Mouse (Mus musculus): Measurements from ENCODE around the gene Ascc2. TPM values are rescaled to one million over a fixed set of nuclear protein-coding genes. Genes with fewer than 3 reads are reported as not detected.

Gene Ascc2
- polyA plus RNA-seq, 2 experiments = 10.0 to 15.0 TPM

GRCm38 (mm10) chr11:4620017-4620485 is 17.5 kb upstream of the Ascc2 start, which contains the start of gene Gm11032:
Gm11032 (plus strand) TSS chr11:4620067.
- 67% methylated on average over 16 of the region's 16 CpGs for WGBS (ENCODE audit: insufficient replicate concordance)
- Histone ChIP-seq H3K4me1 (replicated peaks; ENCODE audit: control insufficient read depth in 2 of 2, insufficient read depth in 2 of 2, low read length in 1 of 2) (no peaks in the 10 kb centered on the region; a peak in 1 of 4 replicates), H3K4me3 (ENCODE audit: insufficient read depth in 1 of 2, low read depth in 2 of 2, low read length in 2 of 2) (no peak within 1 kb of the TSS), H3K36me3 (replicated peaks; ENCODE audit: control insufficient read depth, insufficient read depth, low read depth) (no peaks in the 10 kb centered on the region), H3K9ac (replicated peaks) (no peak within 1 kb of the TSS), H3K4me2 (ENCODE audit: low read depth) (no peak within 1 kb of the TSS), H3K27me3 (ENCODE audit: control insufficient read depth, insufficient read depth, low read length) (no peaks in the 10 kb centered on the region; the same call in 1 of the 2 replicates), H3K9me3 (ENCODE audit: control insufficient read depth, low read length) (no peaks in the 10 kb centered on the region), H3K27ac (no peak within 1 kb of the TSS)
- ATAC-seq (ENCODE audit: insufficient read depth) (no peak), DNase-seq (ENCODE audit: low read depth in 3 of 3, low spot score in 3 of 3) (no peak)
- TF ChIP-seq EP300 (IDR thresholded peaks at IDR 0.05; ENCODE audit: low read depth) (no peak), CTCF (IDR thresholded peaks at IDR 0.05; ENCODE audit: low read depth) (no peak)

GRCm38 (mm10) chr11:4620501-4621108 is 16.9 kb upstream of the Ascc2 start:
- no peak overlapping the region for H3K9ac ChIP-seq (replicated peaks)
- no peak for TF ChIP-seq EP300 (IDR thresholded peaks at IDR 0.05; ENCODE audit: low read depth)
- TF ChIP-seq CTCF (IDR thresholded peaks at IDR 0.05; ENCODE audit: low read depth) = no peak
- no peak overlapping the region for H3K27ac ChIP-seq
- ATAC-seq (ENCODE audit: insufficient read depth) (no peak), DNase-seq (ENCODE audit: low read depth in 3 of 3, low spot score in 3 of 3) (no peak)
- H3K4me3 ChIP-seq (ENCODE audit: insufficient read depth in 1 of 2, low read depth in 2 of 2, low read length in 2 of 2) = no peak overlapping the region
- H3K4me2 ChIP-seq (ENCODE audit: low read depth) = no peak overlapping the region
- H3K9me3 ChIP-seq (ENCODE audit: control insufficient read depth, low read length) = no peaks in the 10 kb centered on the region
- H3K27me3 ChIP-seq (ENCODE audit: control insufficient read depth, insufficient read depth, low read length) = no peaks in the 10 kb centered on the region; the same call in 1 of the 2 replicates
- no peaks in the 10 kb centered on the region; a peak in 1 of 4 replicates for H3K4me1 ChIP-seq (replicated peaks; ENCODE audit: control insufficient read depth in 2 of 2, insufficient read depth in 2 of 2, low read length in 1 of 2)
- no peaks in the 10 kb centered on the region for H3K36me3 ChIP-seq (replicated peaks; ENCODE audit: control insufficient read depth, insufficient read depth, low read depth)
- 56% methylated on average over 13 of the region's 13 CpGs for WGBS (ENCODE audit: insufficient replicate concordance)

GRCm38 (mm10) chr11:4621866-4622265 is 15.7 kb upstream of the Ascc2 start:
- no peaks in the 10 kb centered on the region for H3K9me3 ChIP-seq (ENCODE audit: control insufficient read depth, low read length)
- H3K9ac ChIP-seq (replicated peaks) = no peak overlapping the region
- no peaks in the 10 kb centered on the region; the same call in 1 of the 2 replicates for H3K27me3 ChIP-seq (ENCODE audit: control insufficient read depth, insufficient read depth, low read length)
- DNase-seq (ENCODE audit: low read depth in 3 of 3, low spot score in 3 of 3) (no peak), ATAC-seq (ENCODE audit: insufficient read depth) (no peak)
- TF ChIP-seq EP300 (IDR thresholded peaks at IDR 0.05; ENCODE audit: low read depth) = no peak
- no peak for TF ChIP-seq CTCF (IDR thresholded peaks at IDR 0.05; ENCODE audit: low read depth)
- no peak overlapping the region for H3K4me2 ChIP-seq (ENCODE audit: low read depth)
- no peaks in the 10 kb centered on the region; a peak in 1 of 4 replicates for H3K4me1 ChIP-seq (replicated peaks; ENCODE audit: control insufficient read depth in 2 of 2, insufficient read depth in 2 of 2, low read length in 1 of 2)
- no peak overlapping the region for H3K27ac ChIP-seq
- 70% methylated on average over 4 of the region's 4 CpGs for WGBS (ENCODE audit: insufficient replicate concordance)
- H3K4me3 ChIP-seq (ENCODE audit: insufficient read depth in 1 of 2, low read depth in 2 of 2, low read length in 2 of 2) = no peak overlapping the region
- H3K36me3 ChIP-seq (replicated peaks; ENCODE audit: control insufficient read depth, insufficient read depth, low read depth) = no peaks in the 10 kb centered on the region

GRCm38 (mm10) chr11:4622442-4622986 is 15.0 kb upstream of the Ascc2 start:
- H3K9me3 ChIP-seq (ENCODE audit: control insufficient read depth, low read length) = no peaks in the 10 kb centered on the region
- H3K9ac ChIP-seq (replicated peaks) = no peak overlapping the region
- WGBS (ENCODE audit: insufficient replicate concordance) = 69% methylated on average over 7 of the region's 7 CpGs
- no peak overlapping the region for H3K4me2 ChIP-seq (ENCODE audit: low read depth)
- no peak overlapping the region for H3K27ac ChIP-seq
- H3K36me3 ChIP-seq (replicated peaks; ENCODE audit: control insufficient read depth, insufficient read depth, low read depth) = no peaks in the 10 kb centered on the region
- no peaks in the 10 kb centered on the region; the same call in 1 of the 2 replicates for H3K27me3 ChIP-seq (ENCODE audit: control insufficient read depth, insufficient read depth, low read length)
- DNase-seq (ENCODE audit: low read depth in 3 of 3, low spot score in 3 of 3) (no peak), ATAC-seq (ENCODE audit: insufficient read depth) (no peak)
- H3K4me1 ChIP-seq (replicated peaks; ENCODE audit: control insufficient read depth in 2 of 2, insufficient read depth in 2 of 2, low read length in 1 of 2) = no peaks in the 10 kb centered on the region; a peak in 1 of 4 replicates
- TF ChIP-seq CTCF (IDR thresholded peaks at IDR 0.05; ENCODE audit: low read depth) = no peak
- TF ChIP-seq EP300 (IDR thresholded peaks at IDR 0.05; ENCODE audit: low read depth) = no peak
- no peak overlapping the region for H3K4me3 ChIP-seq (ENCODE audit: insufficient read depth in 1 of 2, low read depth in 2 of 2, low read length in 2 of 2)

- Histone ChIP-seq H3K4me1 (replicated peaks; ENCODE audit: control insufficient read depth in 2 of 2, insufficient read depth in 2 of 2, low read length in 1 of 2) (no peaks in the 10 kb centered on the region; a peak in 1 of 4 replicates), H3K9me3 (ENCODE audit: control insufficient read depth, low read length) (no peaks in the 10 kb centered on the region), H3K36me3 (replicated peaks; ENCODE audit: control insufficient read depth, insufficient read depth, low read depth) (no peaks in the 10 kb centered on the region), H3K27me3 (ENCODE audit: control insufficient read depth, insufficient read depth, low read length) (no peaks in the 10 kb centered on the region; the same call in 1 of the 2 replicates), H3K9ac (replicated peaks) (no peak overlapping the region), H3K27ac (no peak overlapping the region), H3K4me3 (ENCODE audit: insufficient read depth in 1 of 2, low read depth in 2 of 2, low read length in 2 of 2) (no peak overlapping the region), H3K4me2 (ENCODE audit: low read depth) (no peak overlapping the region)
- WGBS (ENCODE audit: insufficient replicate concordance) = 51% methylated on average over 5 of the region's 5 CpGs
- no peak for TF ChIP-seq CTCF (IDR thresholded peaks at IDR 0.05; ENCODE audit: low read depth)
- no peak for TF ChIP-seq EP300 (IDR thresholded peaks at IDR 0.05; ENCODE audit: low read depth)
- no peak for ATAC-seq (ENCODE audit: insufficient read depth)
- no peak for DNase-seq (ENCODE audit: low read depth in 3 of 3, low spot score in 3 of 3)
Measured at GRCm38 (mm10) chr11:4622997-4623396, 14.6 kb upstream of the Ascc2 start.

All from liver, embryonic 14.5 days (tissue).